Mouse (Mus musculus) thymus, adult 2 months (tissue): ENCODE measurements around the gene Akt3.

Experiments
- CTCF ChIP-seq: fragments of 200-500 bp; IDR thresholded peaks from 2 replicates; pipeline ENCODE4 v1.5.1; 2012; ENCODE audit warnings: mild to moderate bottlenecking, control low read depth, low read length, moderate library complexity, borderline replicate concordance; ENCODE audit not compliant: control insufficient read depth, poor library complexity, insufficient read depth; ENCODE audit errors: extremely low read depth
- POLR2A ChIP-seq: fragments of 200-500 bp; IDR thresholded peaks from 2 replicates; pipeline ENCODE4 v1.6.1; 2012; ENCODE audit warnings: mild to moderate bottlenecking, low read length, control low read depth, moderate library complexity; ENCODE audit not compliant: control insufficient read depth, poor library complexity, insufficient read depth; ENCODE audit errors: extremely low read depth

DNA sequence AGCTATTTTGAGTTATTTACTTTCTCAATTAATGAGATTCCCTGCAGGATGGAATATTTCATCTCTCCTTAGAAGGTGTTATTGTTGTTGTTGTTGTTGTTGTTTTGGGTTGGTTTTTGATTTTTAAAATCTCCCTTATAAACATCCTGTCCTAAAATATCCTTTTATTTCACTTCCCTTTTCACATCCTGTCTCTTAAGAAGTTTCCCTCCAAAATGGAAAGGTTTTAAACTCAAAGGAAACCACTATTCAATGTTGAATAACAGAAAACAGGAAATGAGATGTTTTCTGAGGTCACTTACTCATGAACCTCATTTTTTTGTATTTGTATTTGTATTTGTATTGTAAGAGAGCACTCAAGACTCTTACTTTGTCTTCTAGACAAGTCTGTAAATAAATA lies 23.9 kb upstream of the Akt3 start:
- TF ChIP-seq CTCF (no peak), POLR2A (no peak)
